Mouse (Mus musculus): ENCODE measurements around the gene Dguok.

Gene Dguok

GRCm38 (mm10) chr6:83432966-83433365, 73.8 kb downstream of the Dguok start:
- DNase-seq (ENCODE audit: inconsistent ontology term): no peak

Data from Muller cell, postnatal 12 days (primary cell).